Mouse (Mus musculus): ENCODE data around the gene Gabrq.

- TF ChIP-seq HCFC1 (IDR thresholded peaks at IDR 0.05; ENCODE audit: low read depth, low read length), result no peak
- TF ChIP-seq POLR2A (IDR thresholded peaks at IDR 0.05; ENCODE audit: control insufficient read depth in 1 of 2, insufficient read depth in 1 of 2, low read depth in 1 of 2, low read length in 2 of 2, poor library complexity in 1 of 2), result no peak
These were observed 35.5 kb upstream of the Gabrq start for GRCm38 (mm10) chrX:72789558-72789871.

Measured in MEL (cell line).